Mouse (Mus musculus) lung, postnatal 14 days (tissue): Measurements from ENCODE around the gene Nhlh2.

Experiments used
- DNase-seq: peaks from one replicate; pipeline ENCODE4 v3.0.0; 2021

Nhlh2 gene

GRCm38 (mm10) chr3:102009926-102010381 is at the start of gene Nhlh2:
Gene Nhlh2 (plus strand): TSS chr3:102010076.
- no peak for DNase-seq

GRCm38 (mm10) chr3:101961146-101961835 is 48.6 kb upstream of the Nhlh2 start:
- no peak for DNase-seq

GRCm38 (mm10) chr3:101963501-101963900 is 46.4 kb upstream of the Nhlh2 start:
- DNase-seq: no peak

GRCm38 (mm10) chr3:101964352-101964751 is 45.5 kb upstream of the Nhlh2 start:
- DNase-seq: no peak

- no peak for DNase-seq
Observed at GRCm38 (mm10) chr3:101966825-101967558, 42.9 kb upstream of the Nhlh2 start.

GRCm38 (mm10) chr3:101975337-101975736 is 34.5 kb upstream of the Nhlh2 start:
- no peak for DNase-seq

GRCm38 (mm10) chr3:101978299-101978994 is 31.4 kb upstream of the Nhlh2 start:
- DNase-seq: no peak

GRCm38 (mm10) chr3:101983917-101984316 is 26.0 kb upstream of the Nhlh2 start:
- no peak for DNase-seq

- no peak for DNase-seq
Observed at GRCm38 (mm10) chr3:101985634-101986033, 24.2 kb upstream of the Nhlh2 start.

GRCm38 (mm10) chr3:101990136-101990535 is 19.7 kb upstream of the Nhlh2 start:
- no peak for DNase-seq

- DNase-seq: no peak
Observed at GRCm38 (mm10) chr3:101990995-101991516, 18.8 kb upstream of the Nhlh2 start.

- no peak for DNase-seq
Observed at GRCm38 (mm10) chr3:101997851-101998250, 12.0 kb upstream of the Nhlh2 start.

- DNase-seq: no peak
Observed at GRCm38 (mm10) chr3:102010681-102011317, 923 bp downstream of the Nhlh2 start.

GRCm38 (mm10) chr3:102011318-102012075 is 1.6 kb downstream of the Nhlh2 start:
- no peak for DNase-seq

- no peak for DNase-seq
Observed at GRCm38 (mm10) chr3:102012076-102012610, 2.3 kb downstream of the Nhlh2 start.

GRCm38 (mm10) chr3:102012611-102013211 is 2.8 kb downstream of the Nhlh2 start:
- DNase-seq: no peak

GRCm38 (mm10) chr3:102020604-102021003 is 10.7 kb downstream of the Nhlh2 start:
- no peak for DNase-seq

- no peak for DNase-seq
Observed at GRCm38 (mm10) chr3:102022721-102023120, 12.8 kb downstream of the Nhlh2 start.

- DNase-seq: no peak
Observed at GRCm38 (mm10) chr3:102023337-102023736, 13.5 kb downstream of the Nhlh2 start.

GRCm38 (mm10) chr3:102023829-102024228 is 14.0 kb downstream of the Nhlh2 start:
- DNase-seq: no peak

- no peak for DNase-seq
Observed at GRCm38 (mm10) chr3:102024981-102025451, 15.1 kb downstream of the Nhlh2 start.
